Mouse (Mus musculus) G1E (cell line): ENCODE measurements around the gene Igfbp5. TPM values are rescaled to one million over a fixed set of nuclear protein-coding genes. Genes with fewer than 3 reads are reported as not detected.

Experiments
- ATAC-seq: 2 replicates; pipeline ENCODE4 v1.8.0; 2016; ENCODE audit warnings: mild to moderate bottlenecking; ENCODE audit not compliant: insufficient number of reproducible peaks, poor library complexity, low FRiP score, severe bottlenecking; ENCODE audit errors: extremely low read depth
- DNase-seq: peaks from one replicate; pipeline ENCODE4 v3.0.0; 2012; ENCODE audit warnings: low spot score
- H3K27me3 ChIP-seq: 2 replicates; pipeline ENCODE4 v1.6.1; 2012; ENCODE audit warnings: mild to moderate bottlenecking, low read length, inconsistent platforms; ENCODE audit not compliant: insufficient read depth
- H3K36me3 ChIP-seq: replicated peaks from 2 replicates; pipeline ENCODE3; 2012; ENCODE audit warnings: mild to moderate bottlenecking, inconsistent platforms
- H3K4me1 ChIP-seq: 2 replicates; pipeline ENCODE4 v1.6.1; 2012; ENCODE audit warnings: low read depth, low read length, inconsistent platforms, mixed read lengths; ENCODE audit not compliant: insufficient read depth
- H3K4me3 ChIP-seq: 2 replicates; pipeline ENCODE4 v1.5.1; 2012; ENCODE audit warnings: low read depth, mild to moderate bottlenecking, inconsistent platforms, low read length, moderate library complexity, mixed read lengths
- H3K9me3 ChIP-seq: replicated peaks from 2 replicates; pipeline ENCODE4 v1.6.1; 2012; ENCODE audit warnings: inconsistent platforms
- CTCF ChIP-seq: IDR thresholded peaks from 2 replicates; pipeline ENCODE4 v1.5.1; 2012; ENCODE audit warnings: low read depth, low read length, inconsistent platforms, mixed read lengths
- GATA1 ChIP-seq: IDR thresholded peaks from 2 replicates; pipeline ENCODE4 v1.6.1; 2012; ENCODE audit warnings: borderline replicate concordance, low read length, inconsistent platforms, mixed read lengths
- GATA2 ChIP-seq: IDR thresholded peaks from 2 replicates; pipeline ENCODE4 v1.6.1; 2012; ENCODE audit warnings: low read depth, low read length, inconsistent platforms, borderline replicate concordance
- POLR2AphosphoS5 ChIP-seq: IDR thresholded peaks from 2 replicates; pipeline ENCODE4 v1.6.1; 2012; ENCODE audit warnings: low read depth, low read length, inconsistent platforms; ENCODE audit not compliant: insufficient replicate concordance
- TAL1 ChIP-seq: conservative IDR thresholded peaks from 2 replicates; pipeline ENCODE4 v1.6.1; 2012; ENCODE audit warnings: low read depth, low read length, inconsistent platforms, mixed read lengths
- polyA plus RNA-seq: library from polyadenylated mRNA; stranded (reverse); fragments of >175 nt; gene quantifications from 2 replicates; pipeline ENCODE4 v1.2.3, GENCODE M21; 2012
- total RNA-seq, 2 experiments: library from RNA; stranded (forward) in 1 of 2; stranded (reverse) in 1 of 2; fragments of 200-1000 nt in 1 of 2; fragments of >200 nt in 1 of 2; fragmentation: Nextera tagmentation in 1 of 2; gene quantifications; 2 replicates each; pipeline ENCODE4 v1.2.3; 2014 to 2017

The Igfbp5 gene
- total and polyA plus RNA-seq, 3 experiments, result 0.01 to 0.11 TPM; not detected in 1

DNA sequence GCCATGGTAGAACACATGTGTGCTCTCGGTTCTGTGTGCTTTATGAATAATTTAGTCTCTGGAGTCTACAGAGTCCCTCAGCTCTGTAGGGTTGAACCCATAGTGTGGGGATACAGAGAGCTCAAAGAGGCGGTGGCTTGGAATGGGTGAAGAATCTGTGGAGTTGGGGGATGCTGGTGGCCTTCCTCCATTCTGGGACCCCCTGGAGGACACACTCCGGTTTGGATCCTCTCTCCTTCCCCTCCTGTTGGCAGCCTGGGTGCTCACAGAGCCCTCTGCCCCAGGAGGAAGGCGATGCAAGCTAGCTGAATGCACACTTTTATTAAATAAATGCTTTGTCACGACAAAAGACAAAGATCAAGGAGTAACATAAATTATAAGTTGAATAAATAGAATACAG lies 17.1 kb downstream of the Igfbp5 start:
- ATAC-seq (no peak), DNase-seq (no peak)
- H3K4me3 ChIP-seq, result no peak overlapping the region
- H3K27me3 ChIP-seq, result peaks cover 17% of the 10 kb centered on the region; the same call in 1 of the 2 replicates
- no peaks in the 10 kb centered on the region for H3K9me3 ChIP-seq
- H3K36me3 ChIP-seq, result no peaks in the 10 kb centered on the region
- no peaks in the 10 kb centered on the region for H3K4me1 ChIP-seq
- TF ChIP-seq TAL1, result no peak
- no peak for TF ChIP-seq GATA1
- no peak for TF ChIP-seq GATA2
- no peak for TF ChIP-seq POLR2AphosphoS5
- no peak for TF ChIP-seq CTCF

DNA sequence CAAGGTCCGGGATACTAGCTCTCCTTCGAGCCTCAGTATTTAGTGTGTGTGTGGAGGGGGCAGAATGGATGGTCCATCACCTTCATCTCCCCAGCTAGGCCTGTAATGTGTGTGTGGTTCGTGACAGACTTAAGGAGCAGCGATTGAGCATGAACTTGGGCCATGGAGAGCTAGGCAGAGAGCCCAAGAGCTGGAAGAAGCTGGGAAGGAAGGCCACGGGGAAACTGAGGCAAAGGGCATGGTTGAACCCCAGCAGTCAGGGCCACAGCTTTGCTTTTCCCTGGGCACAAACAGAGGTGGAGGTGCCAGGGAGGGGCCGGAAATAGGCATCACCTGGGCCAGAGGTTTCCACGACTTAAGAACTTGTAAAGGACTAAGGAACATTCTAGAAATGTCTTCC lies 17.5 kb downstream of the Igfbp5 start:
- Histone ChIP-seq H3K27me3 (peaks cover 16% of the 10 kb centered on the region; the same call in 1 of the 2 replicates), H3K4me3 (no peak overlapping the region), H3K4me1 (no peaks in the 10 kb centered on the region), H3K36me3 (no peaks in the 10 kb centered on the region), H3K9me3 (no peaks in the 10 kb centered on the region)
- DNase-seq, result no peak
- no peak for TF ChIP-seq CTCF
- no peak for TF ChIP-seq TAL1
- no peak for TF ChIP-seq POLR2AphosphoS5
- no peak for TF ChIP-seq GATA2
- no peak for TF ChIP-seq GATA1
- no peak for ATAC-seq

DNA sequence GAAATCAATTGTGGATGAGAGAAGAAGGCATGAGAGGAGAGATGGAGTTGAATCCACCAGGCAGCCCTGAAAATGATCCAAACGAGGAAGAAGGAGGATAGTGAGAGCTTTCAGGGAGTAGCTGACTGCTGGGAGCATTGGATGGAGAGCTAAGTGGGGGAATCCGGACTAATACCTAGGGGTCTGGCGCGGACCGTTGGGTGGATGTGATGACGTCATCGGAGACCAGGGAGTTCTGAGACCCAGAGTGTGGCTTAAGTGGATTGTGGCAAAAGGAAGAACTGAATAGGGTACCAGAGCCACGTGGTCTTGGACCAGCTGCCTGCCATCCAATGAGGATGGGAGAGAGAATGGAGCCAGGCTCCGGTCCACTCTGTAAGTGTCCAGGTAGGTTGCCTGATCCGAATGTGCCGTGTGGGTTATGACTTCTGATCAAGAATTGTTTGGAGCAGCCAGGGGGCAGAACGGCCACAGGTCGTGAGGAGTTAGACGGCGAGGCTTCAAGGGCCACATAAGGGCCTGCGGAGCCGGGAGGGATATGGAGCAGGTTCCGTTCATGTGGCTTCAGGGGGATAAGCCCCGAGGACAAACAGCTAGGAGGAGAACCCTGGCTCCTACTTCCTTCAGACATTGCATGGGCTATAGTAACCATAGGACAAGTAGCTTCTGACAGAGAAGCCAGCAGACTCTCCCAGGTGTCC lies 18.3 kb downstream of the Igfbp5 start:
- H3K4me1 ChIP-seq, result no peaks in the 10 kb centered on the region
- H3K4me3 ChIP-seq, result no peak overlapping the region
- DNase-seq, result no peak
- peaks cover 19% of the 10 kb centered on the region; the same call in 1 of the 2 replicates for H3K27me3 ChIP-seq
- H3K9me3 ChIP-seq, result no peaks in the 10 kb centered on the region
- no peak for ATAC-seq
- TF ChIP-seq POLR2AphosphoS5 (no peak), GATA1 (no peak), GATA2 (no peak), CTCF (no peak), TAL1 (no peak)
- no peaks in the 10 kb centered on the region for H3K36me3 ChIP-seq

DNA sequence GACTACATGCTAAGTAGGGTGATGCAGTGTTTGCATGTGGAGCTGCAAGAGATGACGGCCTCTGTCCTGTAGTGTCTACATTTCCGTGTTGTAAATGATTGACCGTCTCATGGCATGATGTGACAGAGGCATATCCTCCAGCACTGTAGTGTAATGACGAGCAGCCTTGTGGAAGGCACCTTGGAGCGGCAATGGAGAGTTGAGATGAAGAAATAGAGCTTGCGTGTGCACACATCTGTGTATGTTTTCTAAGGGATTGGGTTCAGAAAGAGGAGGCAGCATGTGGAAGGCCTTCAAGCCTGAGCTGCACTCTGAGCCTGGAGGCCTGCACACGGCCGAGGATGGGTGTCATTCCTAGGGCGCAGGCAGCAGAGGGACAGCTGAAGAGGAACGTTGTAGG lies 19.0 kb downstream of the Igfbp5 start:
- Histone ChIP-seq H3K36me3 (no peaks in the 10 kb centered on the region), H3K27me3 (peaks cover 19% of the 10 kb centered on the region; the same call in 1 of the 2 replicates), H3K4me3 (no peak overlapping the region), H3K9me3 (no peaks in the 10 kb centered on the region), H3K4me1 (no peaks in the 10 kb centered on the region)
- no peak for TF ChIP-seq GATA1
- TF ChIP-seq CTCF, result no peak
- TF ChIP-seq TAL1, result no peak
- TF ChIP-seq GATA2, result no peak
- TF ChIP-seq POLR2AphosphoS5, result no peak
- DNase-seq, result no peak
- ATAC-seq, result no peak

DNA sequence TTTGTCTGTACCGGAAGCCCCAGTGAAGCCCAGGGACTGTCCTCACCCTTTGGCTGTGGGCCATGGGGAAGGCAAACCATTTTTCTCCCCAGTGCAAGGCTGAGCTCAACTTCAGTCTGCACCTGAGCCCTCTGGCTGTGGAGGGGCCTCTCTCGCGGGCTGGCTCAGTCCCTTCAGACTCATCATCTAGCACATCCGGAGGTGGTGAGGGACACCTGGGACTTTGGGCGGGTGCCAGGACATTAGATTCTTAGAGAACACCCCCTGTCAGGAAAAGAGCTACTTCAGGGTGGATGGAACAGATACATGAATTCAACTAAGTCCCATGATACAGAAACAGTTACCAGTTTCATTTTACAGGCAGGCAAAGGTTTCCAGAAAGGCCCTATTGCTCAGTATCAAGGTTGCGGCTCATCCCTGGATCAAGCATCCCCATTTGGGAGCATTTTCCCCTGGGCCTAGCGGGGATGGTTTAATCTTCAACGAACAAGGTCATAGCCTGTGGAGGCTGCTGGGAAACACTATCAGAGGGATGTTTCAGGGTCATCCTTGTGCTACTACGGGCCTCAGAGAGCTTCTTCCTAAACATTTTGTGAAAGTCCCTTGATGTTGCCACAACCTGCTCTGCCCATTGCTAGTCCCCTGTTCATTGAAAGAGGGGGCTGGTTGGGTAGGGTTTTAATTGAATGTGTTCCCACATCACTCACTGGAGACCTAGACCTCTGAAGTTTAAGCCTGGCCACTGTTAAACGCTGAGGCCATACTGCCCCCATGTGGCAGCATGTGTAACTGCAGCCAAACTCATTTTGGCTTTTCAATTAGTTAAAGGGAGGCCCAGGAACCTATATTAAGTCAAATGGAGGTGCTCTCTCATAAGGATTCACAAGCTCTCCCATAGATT lies 20.1 kb downstream of the Igfbp5 start:
- no peak for TF ChIP-seq TAL1
- TF ChIP-seq GATA2, result no peak
- peak; percentile 96 for TF ChIP-seq CTCF
- TF ChIP-seq GATA1, result no peak
- no peak for TF ChIP-seq POLR2AphosphoS5
- ATAC-seq (0 out of 2 replicates have a peak, but pooled peaks have one; percentile 28), DNase-seq (peak; percentile 58)
- H3K9me3 ChIP-seq, result no peaks in the 10 kb centered on the region
- H3K36me3 ChIP-seq, result no peaks in the 10 kb centered on the region
- no peak overlapping the region for H3K4me3 ChIP-seq
- H3K27me3 ChIP-seq, result peaks cover 20% of the 10 kb centered on the region; the same call in 1 of the 2 replicates
- no peaks in the 10 kb centered on the region for H3K4me1 ChIP-seq

DNA sequence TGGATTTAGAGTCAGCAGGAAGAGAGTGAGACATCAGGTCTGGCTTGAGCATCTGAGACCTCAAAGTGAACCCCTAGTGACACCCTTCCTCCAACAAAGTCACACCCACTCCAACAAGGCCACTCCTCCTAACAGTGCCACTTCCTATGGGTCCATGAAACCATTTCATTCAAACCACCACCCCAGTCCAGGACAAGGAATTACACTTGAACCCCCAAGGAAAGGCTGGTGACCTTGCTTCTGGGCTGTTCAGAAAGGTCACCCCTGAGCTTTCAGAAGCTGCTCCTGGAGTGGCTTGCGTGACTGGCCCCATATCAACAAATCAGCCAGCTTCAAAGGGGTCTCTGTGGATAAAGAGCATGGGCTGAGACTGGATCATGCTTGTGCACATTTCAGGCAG lies 20.9 kb downstream of the Igfbp5 start:
- DNase-seq (no peak), ATAC-seq (no peak)
- Histone ChIP-seq H3K9me3 (no peaks in the 10 kb centered on the region), H3K4me3 (no peak overlapping the region), H3K4me1 (no peaks in the 10 kb centered on the region), H3K36me3 (no peaks in the 10 kb centered on the region), H3K27me3 (peaks cover 26% of the 10 kb centered on the region; the same call in 1 of the 2 replicates)
- no peak for TF ChIP-seq CTCF
